9 mouse cellular contexts compared by ENCODE assay signal in the genomic region with DNA sequence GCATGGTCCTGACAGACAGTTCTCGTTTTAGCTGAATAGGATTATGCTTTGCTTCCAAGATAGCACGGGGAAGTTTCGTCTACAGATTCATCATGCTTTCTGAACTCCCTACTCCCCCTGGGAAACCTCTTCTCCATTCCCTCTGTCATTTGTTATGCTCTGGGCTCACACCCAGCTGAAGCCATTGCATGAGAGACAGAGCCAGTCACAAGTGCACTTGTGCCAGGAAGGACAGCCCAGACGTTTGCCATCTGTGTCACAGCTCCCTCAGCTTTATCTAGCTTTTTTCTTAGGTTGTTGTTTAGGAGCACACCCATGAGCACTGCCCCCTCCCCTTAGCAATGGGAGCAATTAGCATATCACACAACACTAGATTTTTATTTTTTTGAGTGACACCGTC.
DNase-seq lines count a peak whose midpoint lies in the region; ATAC-seq and TF ChIP-seq lines count a peak whose summit lies in the region.
"Had no signal": no experiment of that assay in that cellular context is flagged by ENCODE, and none has a peak within 500 bp of the region (broad histone marks: within the 10 kb centered on the region; RNA-seq: fewer than 3 reads in every experiment).

No protein-coding gene starts in this region.

- H3K36me3 ChIP-seq in forebrain, embryonic 15.5 days, result no peaks in the 10 kb centered on the region
- H3K36me3 ChIP-seq in midbrain, embryonic 14.5 days (ENCODE audit: control insufficient read depth, insufficient read depth, low read length), result no peaks in the 10 kb centered on the region
- H3K36me3 ChIP-seq in intestine, postnatal 0 days (ENCODE audit: control insufficient read depth, insufficient read depth), result no peaks in the 10 kb centered on the region
- no peaks in the 10 kb centered on the region for H3K36me3 ChIP-seq in liver, embryonic 12.5 days

- H3K27ac ChIP-seq in forebrain, embryonic 15.5 days (replicated peaks), result peak overlapping the region; percentile 47
- H3K27ac ChIP-seq in midbrain, embryonic 14.5 days (replicated peaks; ENCODE audit: low read depth, low read length), result no peak overlapping the region
- H3K27ac ChIP-seq in intestine, postnatal 0 days (ENCODE audit: low read depth, low read length), result no peak overlapping the region
- no peak overlapping the region for H3K27ac ChIP-seq in liver, embryonic 12.5 days

- no peaks in the 10 kb centered on the region for H3K9me3 ChIP-seq in forebrain, embryonic 15.5 days
- no peaks in the 10 kb centered on the region for H3K9me3 ChIP-seq in midbrain, embryonic 14.5 days (ENCODE audit: control insufficient read depth, low read length)
- H3K9me3 ChIP-seq in intestine, postnatal 0 days (ENCODE audit: control insufficient read depth), result no peaks in the 10 kb centered on the region
- H3K9me3 ChIP-seq in liver, embryonic 12.5 days (replicated peaks), result no peaks in the 10 kb centered on the region

- intact Hi-C loops in left cerebral cortex, postnatal 4 days (cut with DNase I), result loop anchor here (10.0 kb wide), 1 partner anchor 151 kb away; no protein-coding TSS in a partner anchor
- intact Hi-C loops in left cerebral cortex, postnatal 10 days (cut with DNase I), result no loop called here

- DNase-seq in adrenal gland, postnatal 10 days, result peak; percentile 27
- no peak for DNase-seq in adrenal gland, adult 8-10 months
- peak; percentile 88 for DNase-seq in left cerebral cortex, postnatal 4 days
- DNase-seq in left cerebral cortex, postnatal 10 days (ENCODE audit: extremely low spot score in 1 of 2, low spot score in 2 of 2), result no peak
- peak; percentile 57 for DNase-seq in midbrain, embryonic 14.5 days

- H3K9ac ChIP-seq in forebrain, embryonic 15.5 days (replicated peaks), result no peak overlapping the region
- no peak overlapping the region for H3K9ac ChIP-seq in midbrain, embryonic 14.5 days (replicated peaks; ENCODE audit: low read length)
- H3K9ac ChIP-seq in intestine, postnatal 0 days (ENCODE audit: low read depth, low read length), result no peak overlapping the region
- H3K9ac ChIP-seq in liver, embryonic 12.5 days, result no peak overlapping the region

- TF ChIP-seq CTCF in intestine, postnatal 0 days (IDR thresholded peaks at IDR 0.05; ENCODE audit: low read depth), result no peak

- H3K4me1 ChIP-seq in forebrain, embryonic 15.5 days, result peaks cover 25% of the 10 kb centered on the region
- H3K4me1 ChIP-seq in midbrain, embryonic 14.5 days (ENCODE audit: control insufficient read depth, insufficient read depth, low read length), result peaks cover 4% of the 10 kb centered on the region
- no peaks in the 10 kb centered on the region for H3K4me1 ChIP-seq in intestine, postnatal 0 days (replicated peaks; ENCODE audit: control insufficient read depth, insufficient read depth, low read length)
- H3K4me1 ChIP-seq in liver, embryonic 12.5 days, result no peaks in the 10 kb centered on the region

- ATAC-seq in forebrain, embryonic 15.5 days (replicated peaks), result peak; percentile 94
- peak; percentile 55 for ATAC-seq in midbrain, embryonic 14.5 days (ENCODE audit: low FRiP score, low TSS enrichment)
- ATAC-seq in intestine, postnatal 0 days, result no peak
- ATAC-seq in liver, embryonic 12.5 days, result no peak
- ATAC-seq: intestine, embryonic 16.5 days had no signal

- H3K27me3 ChIP-seq in forebrain, embryonic 15.5 days, result no peaks in the 10 kb centered on the region
- no peaks in the 10 kb centered on the region for H3K27me3 ChIP-seq in midbrain, embryonic 14.5 days (ENCODE audit: control insufficient read depth, insufficient read depth, low read length)
- no peaks in the 10 kb centered on the region for H3K27me3 ChIP-seq in intestine, postnatal 0 days (replicated peaks; ENCODE audit: control insufficient read depth, insufficient read depth, low read length)
- H3K27me3 ChIP-seq in liver, embryonic 12.5 days (replicated peaks), result no peaks in the 10 kb centered on the region

- no peak overlapping the region for H3K4me2 ChIP-seq in forebrain, embryonic 15.5 days (replicated peaks)
- no peak overlapping the region for H3K4me2 ChIP-seq in midbrain, embryonic 14.5 days (ENCODE audit: low read length)
- no peak overlapping the region for H3K4me2 ChIP-seq in intestine, postnatal 0 days (replicated peaks; ENCODE audit: low read depth)
- no peak overlapping the region for H3K4me2 ChIP-seq in liver, embryonic 12.5 days

- WGBS in forebrain, embryonic 15.5 days, result 26% methylated on average over 5 of the region's 5 CpGs
- whole genome bisulfite sequencing in midbrain, embryonic 14.5 days, result 25% methylated on average over 5 of the region's 5 CpGs
- WGBS in intestine, postnatal 0 days, result 35% methylated on average over 5 of the region's 5 CpGs
- 56% methylated on average over 5 of the region's 5 CpGs for WGBS in liver, embryonic 12.5 days (ENCODE audit: insufficient replicate concordance)

- no peak overlapping the region for H3K4me3 ChIP-seq in forebrain, embryonic 15.5 days
- H3K4me3 ChIP-seq in midbrain, embryonic 14.5 days (replicated peaks; ENCODE audit: low read depth, low read length), result no peak overlapping the region
- H3K4me3 ChIP-seq in intestine, postnatal 0 days (ENCODE audit: low read depth, low read length), result no peak overlapping the region
- H3K4me3 ChIP-seq in liver, embryonic 12.5 days, result no peak overlapping the region

Comparison
In these comparisons a context has a peak if more than half of its experiments do, and no peak if none do; other contexts are left out.
1. DNase-seq: peak in adrenal gland, postnatal 10 days (single experiment), left cerebral cortex, postnatal 4 days (single experiment) and midbrain, embryonic 14.5 days (single experiment); none in adrenal gland, adult 8-10 months (single experiment) and left cerebral cortex, postnatal 10 days (0 of 2).
2. ATAC-seq: peak in forebrain, embryonic 15.5 days (single experiment) and midbrain, embryonic 14.5 days (single experiment); none in intestine, postnatal 0 days (single experiment) and liver, embryonic 12.5 days (single experiment).